ENCODE assay signal across 8 mouse cellular contexts in genomic region chr2:80448231-80448630, GRCm38 (mm10). TPM values are rescaled to one million over a fixed set of nuclear protein-coding genes. Genes with fewer than 3 reads are reported as not detected.
DNase-seq lines count a peak whose midpoint lies in the region; ATAC-seq and TF ChIP-seq lines count a peak whose summit lies in the region.

No protein-coding gene starts in this region.

- H3K9ac ChIP-seq in heart, postnatal 0 days (replicated peaks; ENCODE audit: low read depth, low read length), result peak overlapping the region; percentile 52
- H3K9ac ChIP-seq in midbrain, embryonic 16.5 days (ENCODE audit: low read depth, low read length), result peak overlapping the region; percentile 69; the same call in 1 of the 2 replicates

- no peaks in the 10 kb centered on the region for H3K36me3 ChIP-seq in megakaryocyte, embryonic 14.5 days (replicated peaks; ENCODE audit: low read length)
- H3K36me3 ChIP-seq in heart, postnatal 0 days (replicated peaks; ENCODE audit: control insufficient read depth, insufficient read depth, low read length), result no peaks in the 10 kb centered on the region
- no peaks in the 10 kb centered on the region for H3K36me3 ChIP-seq in midbrain, embryonic 16.5 days (ENCODE audit: control insufficient read depth, insufficient read depth, low read length)

- peak overlapping the region; percentile 93 for H3K4me3 ChIP-seq in megakaryocyte, embryonic 14.5 days (replicated peaks)
- H3K4me3 ChIP-seq in heart, postnatal 0 days (ENCODE audit: low read depth, low read length), result peak overlapping the region; percentile 70
- peak overlapping the region; percentile 64 for H3K4me3 ChIP-seq in midbrain, embryonic 16.5 days (ENCODE audit: low read depth, low read length)

- intact Hi-C loops in left cerebral cortex, postnatal 36 days (cut with DNase I), result no loop called here

- DNase-seq in embryo, embryonic 11 days, result peak; percentile 82
- peak; percentile 15 for DNase-seq in heart, postnatal 0 days (ENCODE audit: low spot score)
- peak; percentile 9 to 18 for DNase-seq in left cerebral cortex, postnatal 36 days (ENCODE audit: low spot score in 2 of 2)
- no peak for DNase-seq in adrenal gland, adult 8-10 months

- peaks cover 29% of the 10 kb centered on the region for H3K9me3 ChIP-seq in megakaryocyte, embryonic 14.5 days
- 0 out of 2 replicates have a peak, but pooled peaks cover 4% of the 10 kb centered on the region for H3K9me3 ChIP-seq in heart, postnatal 0 days (replicated peaks; ENCODE audit: control insufficient read depth, low read length)
- H3K9me3 ChIP-seq in midbrain, embryonic 16.5 days (replicated peaks; ENCODE audit: control insufficient read depth, low read length, poor library complexity, severe bottlenecking), result no peaks in the 10 kb centered on the region

- 0 out of 2 replicates have a peak overlapping the region, but pooled peaks have one; percentile 2 for H3K27ac ChIP-seq in heart, postnatal 0 days (ENCODE audit: low read depth)
- H3K27ac ChIP-seq in midbrain, embryonic 16.5 days (ENCODE audit: low read length), result no peak overlapping the region

- H3K4me1 ChIP-seq in megakaryocyte, embryonic 14.5 days, result peaks cover 27% of the 10 kb centered on the region
- H3K4me1 ChIP-seq in heart, postnatal 0 days (ENCODE audit: control insufficient read depth, insufficient read depth), result peaks cover 10% of the 10 kb centered on the region; the same call in 1 of the 2 replicates
- H3K4me1 ChIP-seq in midbrain, embryonic 16.5 days (ENCODE audit: control insufficient read depth, insufficient read depth, low read length), result peaks cover 14% of the 10 kb centered on the region; the same call in 1 of the 2 replicates

- WGBS in heart, postnatal 0 days, result under 1% methylated on average over 12 of the region's 12 CpGs
- WGBS in midbrain, embryonic 16.5 days, result under 1% methylated on average over 12 of the region's 12 CpGs

- no peak for TF ChIP-seq CTCF in heart, postnatal 0 days (IDR thresholded peaks at IDR 0.05; ENCODE audit: low read depth)

- H3K27me3 ChIP-seq in megakaryocyte, embryonic 14.5 days (replicated peaks), result peaks cover 59% of the 10 kb centered on the region
- H3K27me3 ChIP-seq in heart, postnatal 0 days (ENCODE audit: control insufficient read depth, insufficient read depth, low read length), result peaks cover 17% of the 10 kb centered on the region
- peaks cover 11% of the 10 kb centered on the region for H3K27me3 ChIP-seq in midbrain, embryonic 16.5 days (ENCODE audit: control insufficient read depth, insufficient read depth, low read depth, low read length)

- no peak for ATAC-seq in megakaryocyte, adult 5-6 weeks (ENCODE audit: poor library complexity, severe bottlenecking)
- ATAC-seq in heart, postnatal 0 days (ENCODE audit: insufficient read depth, low read depth), result peak; percentile 29; the same call in 1 of the 2 replicates
- peak; percentile 59; the same call in 1 of the 2 replicates for ATAC-seq in midbrain, embryonic 16.5 days
- no peak for ATAC-seq in erythroblast, adult 5-6 weeks (replicated peaks; ENCODE audit: low FRiP score, poor library complexity, severe bottlenecking)

- TF ChIP-seq EP300 in heart, postnatal 0 days (IDR thresholded peaks at IDR 0.05; ENCODE audit: low read depth), result no peak

- peak overlapping the region; percentile 99 for H3K4me2 ChIP-seq in heart, postnatal 0 days (ENCODE audit: low read depth, low read length)
- peak overlapping the region; percentile 100 for H3K4me2 ChIP-seq in midbrain, embryonic 16.5 days (ENCODE audit: low read length)

RNA-seq across cellular contexts. Expression of gene Frzb, which starts 0.8 kb away (rescaled TPM):
- 0.76 TPM in 1 of 2 replicates, not detected in the other for polyA plus RNA-seq in megakaryocyte, embryonic 14.5 days (2012; ENCODE audit: insufficient read depth, low replicate concordance)
- total RNA-seq in megakaryocyte, adult 5-6 weeks (2015), result not detected in 2 replicates
- total RNA-seq in megakaryocyte, adult 5-6 weeks (2017), result not detected in 2 replicates
- 4.3 and 6.0 TPM in 2 replicates for total RNA-seq in heart, postnatal 0 days (2014; rRNA removed; ENCODE audit: low replicate concordance)
- 5.0 TPM in 2 replicates for polyA plus RNA-seq in heart, postnatal 0 days (2015; fragmentation: Nextera tagmentation; extraction: Ambion mirVana)
- total RNA-seq in left cerebral cortex, postnatal 36 days (2021), result 10 to 100 TPM; 27.7 to 33.5 TPM
- polyA plus RNA-seq in midbrain, embryonic 16.5 days (2015; fragmentation: Nextera tagmentation; extraction: Ambion mirVana), result 2.2 and 5.1 TPM in 2 replicates
- not detected in 2 replicates for total RNA-seq in erythroblast, adult 5-6 weeks (2015; ENCODE audit: low replicate concordance)
- total RNA-seq in erythroblast, adult 5-6 weeks (2017; ENCODE audit: low replicate concordance), result not detected in 2 replicates
- 100 to 1,000 TPM in 2 of 4 experiments, 1 to 10 TPM in 2; 3.6 to 312 (median 140) TPM for total RNA-seq in adrenal gland, adult 8-10 months (2022)

Comparison
In these comparisons a context has a peak if more than half of its experiments do, and no peak if none do; other contexts are left out.
1. ATAC-seq: peak in heart, postnatal 0 days (single experiment) and midbrain, embryonic 16.5 days (single experiment); none in megakaryocyte, adult 5-6 weeks (single experiment) and erythroblast, adult 5-6 weeks (single experiment).
2. Peak in every context shown above with its lines, with median percentiles within 50 percentile points of each other: H3K4me3 ChIP-seq.